Comparison of ENCODE assay signal across 11 mouse cellular contexts in genomic region chr5:67633831-67634268, GRCm38 (mm10). TPM values are rescaled to one million over a fixed set of nuclear protein-coding genes. Genes with fewer than 3 reads are reported as not detected.
DNase-seq lines count a peak whose midpoint lies in the region; ATAC-seq lines count a peak whose summit lies in the region.
"Had no signal": no experiment of that assay in that cellular context is flagged by ENCODE, and none has a peak within 500 bp of the region (broad histone marks: within the 10 kb centered on the region; RNA-seq: fewer than 3 reads in every experiment).

No protein-coding gene starts in this region.

- H3K36me3 ChIP-seq in kidney, embryonic 15.5 days, result no peaks in the 10 kb centered on the region
- H3K36me3 ChIP-seq in embryonic facial prominence, embryonic 11.5 days (replicated peaks; ENCODE audit: control insufficient read depth, insufficient read depth, low read depth, low read length), result no peaks in the 10 kb centered on the region
- no peaks in the 10 kb centered on the region for H3K36me3 ChIP-seq in hindbrain, embryonic 16.5 days (ENCODE audit: control insufficient read depth, insufficient read depth, low read length)
- no peaks in the 10 kb centered on the region; the same call in 1 of the 2 replicates for H3K36me3 ChIP-seq in neural tube, embryonic 11.5 days (ENCODE audit: control insufficient read depth, insufficient read depth, low read length)
- no peaks in the 10 kb centered on the region for H3K36me3 ChIP-seq in kidney, embryonic 16.5 days (ENCODE audit: insufficient read depth, low read length)

- H3K27me3 ChIP-seq in kidney, embryonic 15.5 days, result no peaks in the 10 kb centered on the region
- no peaks in the 10 kb centered on the region for H3K27me3 ChIP-seq in embryonic facial prominence, embryonic 11.5 days (ENCODE audit: control insufficient read depth, insufficient read depth, low read length)
- no peaks in the 10 kb centered on the region for H3K27me3 ChIP-seq in hindbrain, embryonic 16.5 days (replicated peaks; ENCODE audit: control insufficient read depth, insufficient read depth, low read length)
- no peaks in the 10 kb centered on the region for H3K27me3 ChIP-seq in neural tube, embryonic 11.5 days (ENCODE audit: control insufficient read depth, insufficient read depth, low read length)
- no peaks in the 10 kb centered on the region for H3K27me3 ChIP-seq in kidney, embryonic 16.5 days (ENCODE audit: insufficient read depth, low read length)

- no peak overlapping the region for H3K4me3 ChIP-seq in kidney, embryonic 15.5 days (replicated peaks)
- no peak overlapping the region for H3K4me3 ChIP-seq in embryonic facial prominence, embryonic 11.5 days (ENCODE audit: low read depth, low read length)
- H3K4me3 ChIP-seq in hindbrain, embryonic 16.5 days (ENCODE audit: low read length), result no peak overlapping the region
- no peak overlapping the region for H3K4me3 ChIP-seq in neural tube, embryonic 11.5 days (ENCODE audit: low read depth, low read length)
- no peak overlapping the region for H3K4me3 ChIP-seq in kidney, embryonic 16.5 days (ENCODE audit: low read length)

- no peak overlapping the region for H3K9ac ChIP-seq in kidney, embryonic 15.5 days
- H3K9ac ChIP-seq in embryonic facial prominence, embryonic 11.5 days (replicated peaks; ENCODE audit: low read length), result peak overlapping the region; percentile 11; the same call in 1 of the 2 replicates
- no peak overlapping the region for H3K9ac ChIP-seq in hindbrain, embryonic 16.5 days (ENCODE audit: low read depth, low read length)
- peak overlapping the region; percentile 19; the same call in 1 of the 2 replicates for H3K9ac ChIP-seq in neural tube, embryonic 11.5 days (ENCODE audit: low read length)
- H3K9ac ChIP-seq in kidney, embryonic 16.5 days (replicated peaks; ENCODE audit: low read length), result no peak overlapping the region

- ATAC-seq in kidney, embryonic 15.5 days (replicated peaks; ENCODE audit: low FRiP score), result 0 out of 2 replicates have a peak, but pooled peaks have one; percentile 30
- ATAC-seq in embryonic facial prominence, embryonic 11.5 days (replicated peaks; ENCODE audit: insufficient number of reproducible peaks, low FRiP score, low TSS enrichment, low read depth), result 0 out of 2 replicates have a peak, but pooled peaks have one; percentile 39
- peak; percentile 66 for ATAC-seq in hindbrain, embryonic 16.5 days
- ATAC-seq in neural tube, embryonic 11.5 days (ENCODE audit: insufficient read depth, low FRiP score, low TSS enrichment), result peak; percentile 75
- ATAC-seq in kidney, embryonic 16.5 days (ENCODE audit: low FRiP score, low TSS enrichment), result no peak

- H3K4me1 ChIP-seq in kidney, embryonic 15.5 days, result peaks cover 24% of the 10 kb centered on the region
- H3K4me1 ChIP-seq in embryonic facial prominence, embryonic 11.5 days (ENCODE audit: control insufficient read depth, insufficient read depth, low read length), result no peaks in the 10 kb centered on the region; the same call in 1 of the 2 replicates
- H3K4me1 ChIP-seq in hindbrain, embryonic 16.5 days (ENCODE audit: control insufficient read depth, insufficient read depth, low read depth, low read length), result peaks cover 8% of the 10 kb centered on the region
- peaks cover 13% of the 10 kb centered on the region for H3K4me1 ChIP-seq in neural tube, embryonic 11.5 days (ENCODE audit: control insufficient read depth, insufficient read depth, low read length)
- peaks cover 18% of the 10 kb centered on the region; the same call in 1 of the 2 replicates for H3K4me1 ChIP-seq in kidney, embryonic 16.5 days (ENCODE audit: insufficient read depth, low read length)

- DNase-seq in kidney, adult 8-10 months, result no peak
- DNase-seq in embryonic facial prominence, embryonic 11.5 days (ENCODE audit: low spot score), result peak; percentile 40
- DNase-seq in neural tube, embryonic 11.5 days (ENCODE audit: low spot score), result peak; percentile 52
- DNase-seq in adrenal gland, postnatal 4 days (ENCODE audit: low spot score in 2 of 2), result no peak
- no peak for DNase-seq in urinary bladder, postnatal 36 days (ENCODE audit: low spot score in 2 of 2)
- DNase-seq: thymus, adult 2 months had no signal

- H3K4me2 ChIP-seq in kidney, embryonic 15.5 days, result no peak overlapping the region
- H3K4me2 ChIP-seq in embryonic facial prominence, embryonic 11.5 days (ENCODE audit: low read depth, low read length), result no peak overlapping the region
- peak overlapping the region; percentile 17; the same call in 1 of the 2 replicates for H3K4me2 ChIP-seq in hindbrain, embryonic 16.5 days (ENCODE audit: low read length)
- H3K4me2 ChIP-seq in neural tube, embryonic 11.5 days (ENCODE audit: low read depth), result peak overlapping the region; percentile 17
- no peak overlapping the region for H3K4me2 ChIP-seq in kidney, embryonic 16.5 days (replicated peaks; ENCODE audit: low read depth, low read length)

- 27% methylated on average over 10 of the region's 10 CpGs for WGBS in kidney, embryonic 15.5 days
- WGBS in embryonic facial prominence, embryonic 11.5 days, result 11% methylated on average over 10 of the region's 10 CpGs
- WGBS in hindbrain, embryonic 16.5 days, result 14% methylated on average over 10 of the region's 10 CpGs
- WGBS in neural tube, embryonic 11.5 days, result 8% methylated on average over 10 of the region's 10 CpGs
- 30% methylated on average over 10 of the region's 10 CpGs for WGBS in kidney, embryonic 16.5 days

- H3K27ac ChIP-seq in kidney, embryonic 15.5 days, result no peak overlapping the region
- H3K27ac ChIP-seq in embryonic facial prominence, embryonic 11.5 days (replicated peaks; ENCODE audit: low read depth, low read length), result no peak overlapping the region
- peak overlapping the region; percentile 51; the same call in 1 of the 2 replicates for H3K27ac ChIP-seq in hindbrain, embryonic 16.5 days (ENCODE audit: low read depth, low read length)
- peak overlapping the region; percentile 68 for H3K27ac ChIP-seq in neural tube, embryonic 11.5 days (ENCODE audit: low read depth, low read length)
- H3K27ac ChIP-seq in kidney, embryonic 16.5 days (ENCODE audit: low read length), result no peak overlapping the region

- no peaks in the 10 kb centered on the region for H3K9me3 ChIP-seq in kidney, embryonic 15.5 days (replicated peaks)
- no peaks in the 10 kb centered on the region for H3K9me3 ChIP-seq in embryonic facial prominence, embryonic 11.5 days (replicated peaks; ENCODE audit: control insufficient read depth, low read length)
- H3K9me3 ChIP-seq in hindbrain, embryonic 16.5 days (ENCODE audit: control insufficient read depth, low read length), result no peaks in the 10 kb centered on the region
- H3K9me3 ChIP-seq in neural tube, embryonic 11.5 days (ENCODE audit: control insufficient read depth, low read length), result no peaks in the 10 kb centered on the region
- H3K9me3 ChIP-seq in kidney, embryonic 16.5 days (ENCODE audit: low read length), result no peaks in the 10 kb centered on the region

RNA-seq across cellular contexts. Expression of gene Shisa3, which starts 26.2 kb away (rescaled TPM):
- polyA plus RNA-seq in kidney, embryonic 15.5 days (2015; fragmentation: Nextera tagmentation; extraction: Ambion mirVana), result 116 and 119 TPM in 2 replicates
- 7.4 and 8.4 TPM in 2 replicates for polyA plus RNA-seq in embryonic facial prominence, embryonic 11.5 days (2014; fragmentation: Nextera tagmentation; extraction: Ambion mirVana)
- polyA plus RNA-seq in hindbrain, embryonic 16.5 days (2015; fragmentation: Nextera tagmentation; extraction: Ambion mirVana), result 1.4 and 5.0 TPM in 2 replicates
- 10.0 and 13.2 TPM in 2 replicates for polyA plus RNA-seq in neural tube, embryonic 11.5 days (2014; fragmentation: Nextera tagmentation; extraction: Ambion mirVana)
- 10 to 100 TPM in 1 of 2 experiments, 1 to 10 TPM in 1; 3.5 to 13.1 TPM for total RNA-seq in adrenal gland, postnatal 4 days (2021)
- 92.3 and 109 TPM in 2 replicates for polyA plus RNA-seq in kidney, embryonic 16.5 days (2015; fragmentation: Nextera tagmentation; extraction: Ambion mirVana)
- total RNA-seq: MEL; neutrophil, adult 5-6 weeks had no signal

Comparison
In these comparisons a context has a peak if more than half of its experiments do, and no peak if none do; other contexts are left out.
1. H3K27ac ChIP-seq: peak in hindbrain, embryonic 16.5 days (single experiment) and neural tube, embryonic 11.5 days (single experiment); none in kidney, embryonic 15.5 days (single experiment), embryonic facial prominence, embryonic 11.5 days (single experiment) and kidney, embryonic 16.5 days (single experiment).
2. H3K4me2 ChIP-seq: peak in hindbrain, embryonic 16.5 days (single experiment) and neural tube, embryonic 11.5 days (single experiment); none in kidney, embryonic 15.5 days (single experiment), embryonic facial prominence, embryonic 11.5 days (single experiment) and kidney, embryonic 16.5 days (single experiment).
3. H3K9ac ChIP-seq: peak in embryonic facial prominence, embryonic 11.5 days (single experiment) and neural tube, embryonic 11.5 days (single experiment); none in kidney, embryonic 15.5 days (single experiment), hindbrain, embryonic 16.5 days (single experiment) and kidney, embryonic 16.5 days (single experiment).
4. DNase-seq: peak in embryonic facial prominence, embryonic 11.5 days (single experiment) and neural tube, embryonic 11.5 days (single experiment); none in kidney, adult 8-10 months (0 of 2), adrenal gland, postnatal 4 days (0 of 2) and urinary bladder, postnatal 36 days (0 of 2).